Mouse (Mus musculus): ENCODE measurements around the gene Cacna1d.

The Cacna1d gene

GRCm38 (mm10) chr14:30261561-30262251 lies 229.5 kb downstream of the Cacna1d start:
- no peaks in the 10 kb centered on the region for H3K27me3 ChIP-seq (ENCODE audit: control insufficient read depth, insufficient read depth, low read length, poor library complexity, severe bottlenecking)
- DNase-seq (ENCODE audit: low read depth, low spot score), result no peak
- no peaks in the 10 kb centered on the region for H3K36me3 ChIP-seq (ENCODE audit: control insufficient read depth, insufficient read depth, low read length, poor library complexity, severe bottlenecking)

- H3K36me3 ChIP-seq (ENCODE audit: control insufficient read depth, insufficient read depth, low read length, poor library complexity, severe bottlenecking), result no peaks in the 10 kb centered on the region; the same call in 1 of the 2 replicates
- no peak for DNase-seq (ENCODE audit: low read depth, low spot score)
- no peaks in the 10 kb centered on the region for H3K27me3 ChIP-seq (ENCODE audit: control insufficient read depth, insufficient read depth, low read length, poor library complexity, severe bottlenecking)
Measured at GRCm38 (mm10) chr14:30257626-30258025, 233.6 kb downstream of the Cacna1d start.

- Histone ChIP-seq H3K36me3 (ENCODE audit: control insufficient read depth, insufficient read depth, low read length, poor library complexity, severe bottlenecking) (no peaks in the 10 kb centered on the region; the same call in 1 of the 2 replicates), H3K27me3 (ENCODE audit: control insufficient read depth, insufficient read depth, low read length, poor library complexity, severe bottlenecking) (no peaks in the 10 kb centered on the region)
- no peak for DNase-seq (ENCODE audit: low read depth, low spot score)
Measured at GRCm38 (mm10) chr14:30256486-30256885, 234.8 kb downstream of the Cacna1d start.

GRCm38 (mm10) chr14:30255701-30256400 lies 235.4 kb downstream of the Cacna1d start:
- Histone ChIP-seq H3K36me3 (ENCODE audit: control insufficient read depth, insufficient read depth, low read length, poor library complexity, severe bottlenecking) (no peaks in the 10 kb centered on the region; the same call in 1 of the 2 replicates), H3K27me3 (ENCODE audit: control insufficient read depth, insufficient read depth, low read length, poor library complexity, severe bottlenecking) (no peaks in the 10 kb centered on the region)
- DNase-seq (ENCODE audit: low read depth, low spot score), result no peak

GRCm38 (mm10) chr14:30254776-30255175 lies 236.5 kb downstream of the Cacna1d start:
- Histone ChIP-seq H3K27me3 (ENCODE audit: control insufficient read depth, insufficient read depth, low read length, poor library complexity, severe bottlenecking) (no peaks in the 10 kb centered on the region), H3K36me3 (ENCODE audit: control insufficient read depth, insufficient read depth, low read length, poor library complexity, severe bottlenecking) (no peaks in the 10 kb centered on the region; the same call in 1 of the 2 replicates)
- no peak for DNase-seq (ENCODE audit: low read depth, low spot score)

GRCm38 (mm10) chr14:30252824-30253223 lies 238.4 kb downstream of the Cacna1d start:
- DNase-seq (ENCODE audit: low read depth, low spot score), result no peak
- no peaks in the 10 kb centered on the region; the same call in 1 of the 2 replicates for H3K36me3 ChIP-seq (ENCODE audit: control insufficient read depth, insufficient read depth, low read length, poor library complexity, severe bottlenecking)
- no peaks in the 10 kb centered on the region for H3K27me3 ChIP-seq (ENCODE audit: control insufficient read depth, insufficient read depth, low read length, poor library complexity, severe bottlenecking)

GRCm38 (mm10) chr14:30251351-30251750 lies 239.9 kb downstream of the Cacna1d start:
- Histone ChIP-seq H3K27me3 (ENCODE audit: control insufficient read depth, insufficient read depth, low read length, poor library complexity, severe bottlenecking) (no peaks in the 10 kb centered on the region), H3K36me3 (ENCODE audit: control insufficient read depth, insufficient read depth, low read length, poor library complexity, severe bottlenecking) (no peaks in the 10 kb centered on the region; the same call in 1 of the 2 replicates)
- no peak for DNase-seq (ENCODE audit: low read depth, low spot score)

GRCm38 (mm10) chr14:30249591-30249990 lies 241.7 kb downstream of the Cacna1d start:
- DNase-seq (ENCODE audit: low read depth, low spot score), result peak; percentile 60
- Histone ChIP-seq H3K36me3 (ENCODE audit: control insufficient read depth, insufficient read depth, low read length, poor library complexity, severe bottlenecking) (no peaks in the 10 kb centered on the region; the same call in 1 of the 2 replicates), H3K27me3 (ENCODE audit: control insufficient read depth, insufficient read depth, low read length, poor library complexity, severe bottlenecking) (no peaks in the 10 kb centered on the region)

GRCm38 (mm10) chr14:30248811-30249210 lies 242.4 kb downstream of the Cacna1d start:
- DNase-seq (ENCODE audit: low read depth, low spot score), result no peak
- no peaks in the 10 kb centered on the region; the same call in 1 of the 2 replicates for H3K36me3 ChIP-seq (ENCODE audit: control insufficient read depth, insufficient read depth, low read length, poor library complexity, severe bottlenecking)
- H3K27me3 ChIP-seq (ENCODE audit: control insufficient read depth, insufficient read depth, low read length, poor library complexity, severe bottlenecking), result no peaks in the 10 kb centered on the region

- Histone ChIP-seq H3K27me3 (ENCODE audit: control insufficient read depth, insufficient read depth, low read length, poor library complexity, severe bottlenecking) (no peaks in the 10 kb centered on the region), H3K36me3 (ENCODE audit: control insufficient read depth, insufficient read depth, low read length, poor library complexity, severe bottlenecking) (no peaks in the 10 kb centered on the region)
- peak; percentile 11 for DNase-seq (ENCODE audit: low read depth, low spot score)
Measured at GRCm38 (mm10) chr14:30248121-30248520, 243.1 kb downstream of the Cacna1d start.

- no peaks in the 10 kb centered on the region for H3K27me3 ChIP-seq (ENCODE audit: control insufficient read depth, insufficient read depth, low read length, poor library complexity, severe bottlenecking)
- H3K36me3 ChIP-seq (ENCODE audit: control insufficient read depth, insufficient read depth, low read length, poor library complexity, severe bottlenecking), result no peaks in the 10 kb centered on the region
- DNase-seq (ENCODE audit: low read depth, low spot score), result no peak
Measured at GRCm38 (mm10) chr14:30247606-30248005, 243.6 kb downstream of the Cacna1d start.

- DNase-seq (ENCODE audit: low read depth, low spot score), result no peak
- Histone ChIP-seq H3K27me3 (ENCODE audit: control insufficient read depth, insufficient read depth, low read length, poor library complexity, severe bottlenecking) (no peaks in the 10 kb centered on the region), H3K36me3 (ENCODE audit: control insufficient read depth, insufficient read depth, low read length, poor library complexity, severe bottlenecking) (no peaks in the 10 kb centered on the region)
Measured at GRCm38 (mm10) chr14:30244776-30245175, 246.5 kb downstream of the Cacna1d start.

- no peaks in the 10 kb centered on the region for H3K27me3 ChIP-seq (ENCODE audit: control insufficient read depth, insufficient read depth, low read length, poor library complexity, severe bottlenecking)
- no peaks in the 10 kb centered on the region for H3K36me3 ChIP-seq (ENCODE audit: control insufficient read depth, insufficient read depth, low read length, poor library complexity, severe bottlenecking)
- DNase-seq (ENCODE audit: low read depth, low spot score), result no peak
Measured at GRCm38 (mm10) chr14:30242818-30243205, 248.4 kb downstream of the Cacna1d start.

GRCm38 (mm10) chr14:30242166-30242817 lies 249.0 kb downstream of the Cacna1d start:
- H3K36me3 ChIP-seq (ENCODE audit: control insufficient read depth, insufficient read depth, low read length, poor library complexity, severe bottlenecking), result no peaks in the 10 kb centered on the region
- H3K27me3 ChIP-seq (ENCODE audit: control insufficient read depth, insufficient read depth, low read length, poor library complexity, severe bottlenecking), result no peaks in the 10 kb centered on the region
- no peak for DNase-seq (ENCODE audit: low read depth, low spot score)

Data from splenic B cell, adult 2 months (primary cell).